Mouse (Mus musculus) telencephalon, adult 2 months (tissue): Measurements from ENCODE around the gene Unc45a.

Source experiments
- DNase-seq: peaks from one replicate; pipeline ENCODE4 v3.0.0-alpha.2; 2011; ENCODE audit warnings: low read depth, low spot score

Gene Unc45a

GRCm38 (mm10) chr7:80368009-80368408, 27.2 kb upstream of the Unc45a start:
- no peak for DNase-seq

- no peak for DNase-seq
Measured at GRCm38 (mm10) chr7:80367232-80367631, 26.4 kb upstream of the Unc45a start.

- no peak for DNase-seq
Measured at GRCm38 (mm10) chr7:80365759-80366158, 25.0 kb upstream of the Unc45a start.

- no peak for DNase-seq
Measured at GRCm38 (mm10) chr7:80360435-80360834, 19.6 kb upstream of the Unc45a start.

- DNase-seq = no peak
Measured at GRCm38 (mm10) chr7:80358039-80358438, 17.2 kb upstream of the Unc45a start.

- DNase-seq = no peak
Measured at GRCm38 (mm10) chr7:80357156-80357555, 16.4 kb upstream of the Unc45a start.

GRCm38 (mm10) chr7:80356351-80356750, 15.5 kb upstream of the Unc45a start:
- DNase-seq = no peak

- DNase-seq = no peak
Measured at GRCm38 (mm10) chr7:80352920-80353319, 12.1 kb upstream of the Unc45a start.

- no peak for DNase-seq
Measured at GRCm38 (mm10) chr7:80350808-80351207, 10.0 kb upstream of the Unc45a start.

GRCm38 (mm10) chr7:80347670-80348586, 7.1 kb upstream of the Unc45a start:
- DNase-seq = no peak

- no peak for DNase-seq
Measured at GRCm38 (mm10) chr7:80346830-80347229, 6.0 kb upstream of the Unc45a start.

- DNase-seq = no peak
Measured at GRCm38 (mm10) chr7:80346173-80346572, 5.4 kb upstream of the Unc45a start.

- DNase-seq = no peak
Measured at GRCm38 (mm10) chr7:80343270-80344018, 2.6 kb upstream of the Unc45a start.

GRCm38 (mm10) chr7:80342858-80343257, 2.1 kb upstream of the Unc45a start, which contains the start of gene Hddc3:
Hddc3 (plus strand) TSS chr7:80343104.
- peak; percentile 94 for DNase-seq

GRCm38 (mm10) chr7:80341793-80342192, 988 bp upstream of the Unc45a start:
- DNase-seq = no peak

GRCm38 (mm10) chr7:80339793-80340628, 794 bp downstream of the Unc45a start:
- peak; percentile 97 for DNase-seq

- DNase-seq = no peak
Measured at GRCm38 (mm10) chr7:80339371-80339770, 1.4 kb downstream of the Unc45a start.

- no peak for DNase-seq
Measured at GRCm38 (mm10) chr7:80336932-80337331, 3.9 kb downstream of the Unc45a start.

GRCm38 (mm10) chr7:80334848-80335247, 6.0 kb downstream of the Unc45a start:
- no peak for DNase-seq

- DNase-seq = no peak
Measured at GRCm38 (mm10) chr7:80331433-80331832, 9.4 kb downstream of the Unc45a start.

GRCm38 (mm10) chr7:80330278-80330677, 10.5 kb downstream of the Unc45a start:
- no peak for DNase-seq

- DNase-seq = no peak
Measured at GRCm38 (mm10) chr7:80326076-80326475, 14.7 kb downstream of the Unc45a start.
